Mouse (Mus musculus): ENCODE results near the gene Nkx1-2.

GRCm38 (mm10) chr7:132600926-132601325, 1.5 kb upstream of the Nkx1-2 start:
- TF ChIP-seq CTCF (IDR thresholded peaks at IDR 0.05; ENCODE audit: borderline replicate concordance, extremely low read depth, insufficient read depth, insufficient read length): no peak
- no peak for TF ChIP-seq POLR2A (IDR thresholded peaks at IDR 0.05; ENCODE audit: borderline replicate concordance, extremely low read depth, insufficient read depth, insufficient read length, poor library complexity, severe bottlenecking)

All from brain, embryonic 14.5 days (tissue).